Mouse (Mus musculus): ENCODE measurements at regions not wholly inside any gene's neighbourhood (a gene's known extent, or its start where the extent isn't known, plus 50 kb on each side); places are given as distances from the start of the nearest gene placed in this dataset.

- no peak for DNase-seq
- intact Hi-C loops (cut with DNase I): no loop called here
Observed at GRCm38 (mm10) chr6:81323690-81324089, 599.8 kb upstream of the Gcfc2 start.

- no peak for DNase-seq
- intact Hi-C loops (cut with DNase I): no loop called here
Observed at GRCm38 (mm10) chr6:81363969-81364529, 559.4 kb upstream of the Gcfc2 start.

GRCm38 (mm10) chr6:81388484-81388883 is 535.0 kb upstream of the Gcfc2 start:
- intact Hi-C loops (cut with DNase I): no loop called here
- DNase-seq: no peak

- intact Hi-C loops (cut with DNase I): no loop called here
- DNase-seq: no peak
Observed at GRCm38 (mm10) chr6:81403122-81403521, 520.3 kb upstream of the Gcfc2 start.

GRCm38 (mm10) chr6:81413611-81414010 is 509.9 kb upstream of the Gcfc2 start:
- no peak for DNase-seq
- intact Hi-C loops (cut with DNase I): no loop called here

- DNase-seq: no peak
- intact Hi-C loops (cut with DNase I): no loop called here
Observed at GRCm38 (mm10) chr6:81434745-81435144, 488.7 kb upstream of the Gcfc2 start.

GRCm38 (mm10) chr6:81438951-81439722 is 484.3 kb upstream of the Gcfc2 start:
- intact Hi-C loops (cut with DNase I): no loop called here
- no peak for DNase-seq

GRCm38 (mm10) chr6:81441396-81441795 is 482.1 kb upstream of the Gcfc2 start:
- no peak for DNase-seq
- intact Hi-C loops (cut with DNase I): no loop called here

GRCm38 (mm10) chr6:81446019-81446800 is 477.3 kb upstream of the Gcfc2 start:
- intact Hi-C loops (cut with DNase I): no loop called here
- no peak for DNase-seq

- intact Hi-C loops (cut with DNase I): no loop called here
- DNase-seq: no peak
Observed at GRCm38 (mm10) chr6:81447701-81448100, 475.8 kb upstream of the Gcfc2 start.

- DNase-seq: no peak
- intact Hi-C loops (cut with DNase I): no loop called here
Observed at GRCm38 (mm10) chr6:81448366-81448765, 475.1 kb upstream of the Gcfc2 start.

- intact Hi-C loops (cut with DNase I): no loop called here
- no peak for DNase-seq
Observed at GRCm38 (mm10) chr6:81461095-81461494, 462.4 kb upstream of the Gcfc2 start.

- DNase-seq: no peak
- intact Hi-C loops (cut with DNase I): no loop called here
Observed at GRCm38 (mm10) chr6:81464442-81464841, 459.0 kb upstream of the Gcfc2 start.

GRCm38 (mm10) chr6:81466536-81466935 is 456.9 kb upstream of the Gcfc2 start:
- no peak for DNase-seq
- intact Hi-C loops (cut with DNase I): no loop called here

GRCm38 (mm10) chr6:81471340-81471955 is 452.0 kb upstream of the Gcfc2 start:
- intact Hi-C loops (cut with DNase I): no loop called here
- DNase-seq: no peak

- intact Hi-C loops (cut with DNase I): no loop called here
- no peak for DNase-seq
Observed at GRCm38 (mm10) chr6:81472506-81472905, 451.0 kb upstream of the Gcfc2 start.

- intact Hi-C loops (cut with DNase I): no loop called here
- DNase-seq: no peak
Observed at GRCm38 (mm10) chr6:81474786-81475185, 448.7 kb upstream of the Gcfc2 start.

GRCm38 (mm10) chr6:81487006-81487405 is 436.5 kb upstream of the Gcfc2 start:
- DNase-seq: no peak
- intact Hi-C loops (cut with DNase I): no loop called here

GRCm38 (mm10) chr6:81496239-81496638 is 427.2 kb upstream of the Gcfc2 start:
- intact Hi-C loops (cut with DNase I): no loop called here
- no peak for DNase-seq

GRCm38 (mm10) chr6:81517185-81517584 is 406.3 kb upstream of the Gcfc2 start:
- no peak for DNase-seq
- intact Hi-C loops (cut with DNase I): no loop called here

- no peak for DNase-seq
- intact Hi-C loops (cut with DNase I): no loop called here
Observed at GRCm38 (mm10) chr6:81562260-81562659, 361.2 kb upstream of the Gcfc2 start.

All from heart, postnatal 36 days (tissue).